Mouse (Mus musculus) ZHBTc4 (cell line): ENCODE measurements around the gene Rab9b.

Source experiments
- DNase-seq: peaks from one replicate; pipeline ENCODE4 v3.0.0-alpha.2; 2011; ENCODE audit warnings: low read depth, low spot score

The Rab9b gene

GRCm38 (mm10) chrX:136868061-136869040 lies at the start of gene Rab9b:
Gene Rab9b (minus strand): TSS chrX:136868755.
- DNase-seq: peak; percentile 48

- DNase-seq: no peak
Measured at GRCm38 (mm10) chrX:136904369-136904768, 35.8 kb upstream of the Rab9b start.

GRCm38 (mm10) chrX:136895757-136896156 lies 27.2 kb upstream of the Rab9b start:
- peak; percentile 32 for DNase-seq

GRCm38 (mm10) chrX:136850300-136850699 lies 18.3 kb downstream of the Rab9b start:
- DNase-seq: peak; percentile 53

- no peak for DNase-seq
Measured at GRCm38 (mm10) chrX:136828610-136829009, 39.9 kb downstream of the Rab9b start.

- DNase-seq: no peak
Measured at GRCm38 (mm10) chrX:136825016-136825415, 43.5 kb downstream of the Rab9b start.

GRCm38 (mm10) chrX:136822371-136822770 lies 46.2 kb downstream of the Rab9b start, which contains the start of gene Plp1:
Gene Plp1 (plus strand): TSS chrX:136822671.
- no peak for DNase-seq

GRCm38 (mm10) chrX:136820250-136820649 lies 48.3 kb downstream of the Rab9b start:
- DNase-seq: peak; percentile 72

- DNase-seq: no peak
Measured at GRCm38 (mm10) chrX:136819752-136820151, 48.8 kb downstream of the Rab9b start.
